Mouse (Mus musculus) intestine, postnatal 0 days (tissue): ENCODE data around the gene Olfr107. TPM values are rescaled to one million over a fixed set of nuclear protein-coding genes. Genes with fewer than 3 reads are reported as not detected.

Experiments used
- ATAC-seq: fragments of 200-750 bp; cut with Nextera tagmentation; 2 replicates; pipeline ENCODE4 v1.8.0; 2017; ENCODE audit warnings: mild to moderate bottlenecking, moderate TSS enrichment, moderate library complexity
- H3K27ac ChIP-seq: fragments of 300-500 bp; sonication (generic); 2 replicates; pipeline ENCODE4 v1.5.1; 2014; ENCODE audit warnings: mild to moderate bottlenecking, low read depth, low read length, moderate library complexity
- H3K27me3 ChIP-seq: fragments of 300-500 bp; sonication (generic); replicated peaks from 2 replicates; pipeline ENCODE4 v1.6.1; 2014; ENCODE audit warnings: low read length, mixed read lengths; ENCODE audit not compliant: control insufficient read depth, insufficient read depth
- H3K36me3 ChIP-seq: fragments of 300-500 bp; sonication (generic); 2 replicates; pipeline ENCODE4 v1.6.1; 2014; ENCODE audit warnings: mild to moderate bottlenecking, moderate library complexity; ENCODE audit not compliant: control insufficient read depth, insufficient read depth
- H3K4me1 ChIP-seq: fragments of 300-500 bp; sonication (generic); replicated peaks from 2 replicates; pipeline ENCODE4 v1.6.1; 2014; ENCODE audit warnings: antibody characterized with exemption, low read length, mixed read lengths; ENCODE audit not compliant: control insufficient read depth, insufficient read depth
- H3K4me2 ChIP-seq: fragments of 300-500 bp; sonication (generic); replicated peaks from 2 replicates; pipeline ENCODE4 v1.6.1; 2014; ENCODE audit warnings: low read depth, mild to moderate bottlenecking, moderate library complexity
- H3K4me3 ChIP-seq: fragments of 300-500 bp; sonication (generic); 2 replicates; pipeline ENCODE4 v1.5.1; 2014; ENCODE audit warnings: low read depth, low read length
- H3K9ac ChIP-seq: fragments of 300-500 bp; sonication (generic); 2 replicates; pipeline ENCODE4 v1.6.1; 2014; ENCODE audit warnings: mild to moderate bottlenecking, low read depth, low read length
- H3K9me3 ChIP-seq: fragments of 300-500 bp; sonication (generic); 2 replicates; pipeline ENCODE4 v1.6.1; 2016; ENCODE audit warnings: mixed run types; ENCODE audit not compliant: control insufficient read depth
- CTCF ChIP-seq: sonication (generic); IDR thresholded peaks from 2 replicates; pipeline ENCODE4 v1.5.1; 2016; ENCODE audit warnings: low read depth, mild to moderate bottlenecking, control low read depth, antibody characterized with exemption, moderate library complexity
- WGBS: fragments of 180-500 bp; shearing (Covaris S2); extraction: QIAGEN DNeasy Blood & Tissue Kit; methylation state at CpG from one replicate; pipeline ENCODE4 v1.1.7; 2014; 5-methylcytosine and 5-hydroxymethylcytosine counted together
- polyA plus RNA-seq: library from polyadenylated mRNA; unstranded; fragments of >200 nt; fragmentation: Nextera tagmentation; extraction: Ambion mirVana; gene quantifications from 2 replicates; pipeline ENCODE4 v1.2.1, GENCODE M21; 2015

The Olfr107 gene
- not detected in 2 replicates for polyA plus RNA-seq

- no peaks in the 10 kb centered on the region for H3K27me3 ChIP-seq
- 70% methylated on average over 3 of the region's 3 CpGs for WGBS
These were observed at the start of gene Olfr107 for GRCm38 (mm10) chr17:37398926-37399325. Gene Olfr107, plus strand, starts transcription at chr17:37399226.

GRCm38 (mm10) chr17:37359282-37359681, 39.7 kb upstream of the Olfr107 start, which contains the start of gene Olfr104-ps:
Gene Olfr104-ps, plus strand, starts transcription at chr17:37359582.
- no peak within 1 kb of the TSS for H3K4me3 ChIP-seq
- no peak within 1 kb of the TSS for H3K27ac ChIP-seq
- no peak within 1 kb of the TSS for H3K4me2 ChIP-seq
- H3K9ac ChIP-seq, result no peak within 1 kb of the TSS
- no peaks in the 10 kb centered on the region for H3K9me3 ChIP-seq
- ATAC-seq, result no peak
- H3K27me3 ChIP-seq, result no peaks in the 10 kb centered on the region
- H3K4me1 ChIP-seq, result no peaks in the 10 kb centered on the region
- no peak for TF ChIP-seq CTCF
- no peaks in the 10 kb centered on the region for H3K36me3 ChIP-seq

More at GRCm38 (mm10) chr17:37398926-37399325, at the start of gene Olfr107:
- Histone ChIP-seq H3K9ac (no peak within 1 kb of the TSS), H3K4me2 (no peak within 1 kb of the TSS), H3K4me1 (no peaks in the 10 kb centered on the region), H3K36me3 (no peaks in the 10 kb centered on the region), H3K9me3 (no peaks in the 10 kb centered on the region), H3K4me3 (no peak within 1 kb of the TSS), H3K27ac (no peak within 1 kb of the TSS)
- no peak for ATAC-seq
- no peak for TF ChIP-seq CTCF

GRCm38 (mm10) chr17:37378733-37379132, 20.3 kb upstream of the Olfr107 start, which contains the start of gene Olfr105-ps:
Gene Olfr105-ps, plus strand, starts transcription at chr17:37379033.
- Histone ChIP-seq H3K36me3 (no peaks in the 10 kb centered on the region), H3K4me2 (no peak within 1 kb of the TSS), H3K9ac (no peak within 1 kb of the TSS), H3K27ac (no peak within 1 kb of the TSS), H3K4me3 (no peak within 1 kb of the TSS), H3K9me3 (no peaks in the 10 kb centered on the region), H3K4me1 (no peaks in the 10 kb centered on the region), H3K27me3 (no peaks in the 10 kb centered on the region)
- no peak for TF ChIP-seq CTCF
- no peak for ATAC-seq

GRCm38 (mm10) chr17:37390093-37390492, 8.9 kb upstream of the Olfr107 start, which contains the start of gene Olfr106-ps:
Gene Olfr106-ps, plus strand, starts transcription at chr17:37390393.
- no peak within 1 kb of the TSS for H3K4me3 ChIP-seq
- TF ChIP-seq CTCF, result no peak
- H3K9ac ChIP-seq, result no peak within 1 kb of the TSS
- no peaks in the 10 kb centered on the region for H3K9me3 ChIP-seq
- no peaks in the 10 kb centered on the region for H3K4me1 ChIP-seq
- no peaks in the 10 kb centered on the region for H3K36me3 ChIP-seq
- no peak within 1 kb of the TSS for H3K4me2 ChIP-seq
- H3K27ac ChIP-seq, result no peak within 1 kb of the TSS
- 87% methylated on average over 1 of the region's 1 CpGs for WGBS
- no peak for ATAC-seq
- H3K27me3 ChIP-seq, result no peaks in the 10 kb centered on the region

- Histone ChIP-seq H3K9me3 (no peaks in the 10 kb centered on the region), H3K27ac (no peak overlapping the region), H3K4me3 (no peak overlapping the region), H3K4me1 (no peaks in the 10 kb centered on the region), H3K36me3 (no peaks in the 10 kb centered on the region), H3K27me3 (no peaks in the 10 kb centered on the region), H3K4me2 (no peak overlapping the region), H3K9ac (no peak overlapping the region)
- peak; percentile 98 for ATAC-seq
- no peak for TF ChIP-seq CTCF
These were observed 14.4 kb downstream of the Olfr107 start for GRCm38 (mm10) chr17:37413380-37413779.

- Histone ChIP-seq H3K27me3 (no peaks in the 10 kb centered on the region), H3K27ac (no peak within 1 kb of the TSS), H3K4me3 (no peak within 1 kb of the TSS), H3K36me3 (no peaks in the 10 kb centered on the region), H3K4me1 (no peaks in the 10 kb centered on the region), H3K9ac (no peak within 1 kb of the TSS), H3K4me2 (no peak within 1 kb of the TSS), H3K9me3 (no peaks in the 10 kb centered on the region)
- 94% methylated on average over 1 of the region's 1 CpGs for WGBS
- TF ChIP-seq CTCF, result no peak
- ATAC-seq, result no peak
These were observed 46.2 kb downstream of the Olfr107 start, which contains the start of gene Olfr108 for GRCm38 (mm10) chr17:37445180-37445579. Gene Olfr108, plus strand, starts transcription at chr17:37445480.

Other genes starting within 250 kb of the Olfr107 start
- not detected in 2 replicates for gene Olfr93, start 237.7 kb upstream of the Olfr107 start, polyA plus RNA-seq
- 5.2 and 5.3 TPM in 2 replicates for gene Ubd, start 205.3 kb upstream of the Olfr107 start, polyA plus RNA-seq
- not detected in 2 replicates for gene Olfr94, start 198.2 kb upstream of the Olfr107 start, polyA plus RNA-seq
- not detected in 2 replicates for gene Olfr95, start 186.1 kb upstream of the Olfr107 start, polyA plus RNA-seq
- not detected in 2 replicates for gene Olfr96, start 179.1 kb upstream of the Olfr107 start, polyA plus RNA-seq
- gene Olfr97, start 161.9 kb upstream of the Olfr107 start, polyA plus RNA-seq, result not detected in 2 replicates
- gene Olfr98, start 135.5 kb upstream of the Olfr107 start, polyA plus RNA-seq, result not detected in 2 replicates
- 2.9 and 3.4 TPM in 2 replicates for gene H2-M3, start 129.0 kb upstream of the Olfr107 start, polyA plus RNA-seq
- gene Olfr99, start 115.8 kb upstream of the Olfr107 start, polyA plus RNA-seq, result 0.13 TPM in 1 of 2 replicates, not detected in the other
- gene Olfr101, start 94.9 kb upstream of the Olfr107 start, polyA plus RNA-seq, result not detected in 2 replicates
- gene Olfr102, start 82.2 kb upstream of the Olfr107 start, polyA plus RNA-seq, result not detected in 2 replicates
- gene Olfr103, start 59.5 kb upstream of the Olfr107 start, polyA plus RNA-seq, result not detected in 2 replicates
- gene Olfr104-ps, start 39.6 kb upstream of the Olfr107 start, polyA plus RNA-seq, result not detected in 2 replicates
- gene Olfr105-ps, start 20.2 kb upstream of the Olfr107 start, polyA plus RNA-seq, result not detected in 2 replicates
- gene Olfr106-ps, start 8.8 kb upstream of the Olfr107 start, polyA plus RNA-seq, result not detected in 2 replicates
- gene Olfr108, start 46.3 kb downstream of the Olfr107 start, polyA plus RNA-seq, result not detected in 2 replicates
- gene Olfr109, start 59.7 kb downstream of the Olfr107 start, polyA plus RNA-seq, result not detected in 2 replicates
- gene H2-M2, start 84.3 kb downstream of the Olfr107 start, polyA plus RNA-seq, result 0.12 and 0.18 TPM in 2 replicates
- not detected in 2 replicates for gene Olfr110, start 93.2 kb downstream of the Olfr107 start, polyA plus RNA-seq
- not detected in 2 replicates for gene Olfr111, start 108.8 kb downstream of the Olfr107 start, polyA plus RNA-seq
- not detected in 2 replicates for gene Olfr112, start 170.2 kb downstream of the Olfr107 start, polyA plus RNA-seq
- gene Olfr113, start 178.4 kb downstream of the Olfr107 start, polyA plus RNA-seq, result not detected in 2 replicates
- gene Olfr114, start 193.5 kb downstream of the Olfr107 start, polyA plus RNA-seq, result not detected in 2 replicates
- not detected in 2 replicates for gene Olfr115, start 227.9 kb downstream of the Olfr107 start, polyA plus RNA-seq
- not detected in 2 replicates for gene Olfr116, start 228.0 kb downstream of the Olfr107 start, polyA plus RNA-seq